Mouse (Mus musculus): Measurements from ENCODE around the gene Grm4.

- TF ChIP-seq CTCF (IDR thresholded peaks at IDR 0.05; ENCODE audit: borderline replicate concordance, insufficient read depth, low read length) (no peak), POLR2A (IDR thresholded peaks at IDR 0.05; ENCODE audit: low read depth, low read length) (no peak)
These were observed 33.1 kb upstream of the Grm4 start for GRCm38 (mm10) chr17:27554062-27554960.
